Mouse (Mus musculus) stomach, embryonic 16.5 days (tissue): ENCODE measurements around the gene Zdhhc12. TPM values are rescaled to one million over a fixed set of nuclear protein-coding genes. Genes with fewer than 3 reads are reported as not detected.

ENCODE experiments used
- ATAC-seq: fragments of 200-750 bp; cut with Nextera tagmentation; 2 replicates; pipeline ENCODE4 v1.8.0; 2017; ENCODE audit warnings: moderate number of reproducible peaks, moderate TSS enrichment; ENCODE audit not compliant: insufficient read depth, low FRiP score
- H3K27ac ChIP-seq: fragments of 300-500 bp; sonication (generic); 2 replicates; pipeline ENCODE4 v1.5.1; 2014; ENCODE audit warnings: low read length
- H3K27me3 ChIP-seq: fragments of 300-500 bp; sonication (generic); 2 replicates; pipeline ENCODE4 v1.6.1; 2014; ENCODE audit warnings: low read length, control low read depth, mixed read lengths; ENCODE audit not compliant: control insufficient read depth, insufficient read depth
- H3K36me3 ChIP-seq: fragments of 300-500 bp; sonication (generic); 2 replicates; pipeline ENCODE4 v1.6.1; 2014; ENCODE audit warnings: low read length; ENCODE audit not compliant: control insufficient read depth, insufficient read depth
- H3K4me1 ChIP-seq: fragments of 300-500 bp; sonication (generic); 2 replicates; pipeline ENCODE4 v1.6.1; 2014; ENCODE audit warnings: low read length, control low read depth, mixed read lengths; ENCODE audit not compliant: control insufficient read depth, insufficient read depth
- H3K4me2 ChIP-seq: fragments of 300-500 bp; sonication (generic); 2 replicates; pipeline ENCODE4 v1.6.1; 2014; ENCODE audit warnings: low read depth, low read length, mixed read lengths
- H3K4me3 ChIP-seq: fragments of 300-500 bp; sonication (generic); replicated peaks from 2 replicates; pipeline ENCODE4 v1.5.1; 2014; ENCODE audit warnings: mild to moderate bottlenecking, low read length
- H3K9ac ChIP-seq: fragments of 300-500 bp; sonication (generic); 2 replicates; pipeline ENCODE4 v1.6.1; 2014; ENCODE audit warnings: low read length
- H3K9me3 ChIP-seq: fragments of 300-500 bp; sonication (generic); replicated peaks from 2 replicates; pipeline ENCODE4 v1.6.1; 2016; ENCODE audit warnings: low read length, control low read depth; ENCODE audit not compliant: control insufficient read depth
- WGBS: fragments of 180-500 bp; shearing (Covaris S2); extraction: QIAGEN DNeasy Blood & Tissue Kit; methylation state at CpG from one replicate; pipeline ENCODE4 v1.1.7; 2014; 5-methylcytosine and 5-hydroxymethylcytosine counted together
- polyA plus RNA-seq: library from polyadenylated mRNA; unstranded; fragments of >200 nt; fragmentation: Nextera tagmentation; extraction: Ambion mirVana; gene quantifications from 2 replicates; pipeline ENCODE4 v1.2.1, GENCODE M21; 2015

Zdhhc12 gene
- polyA plus RNA-seq, 1 experiment from 2014 or later, result 41.4 TPM

GRCm38 (mm10) chr2:30084632-30085031 lies 8.8 kb downstream of the Zdhhc12 start:
- WGBS, result 15% methylated on average over 12 of the region's 12 CpGs

DNA sequence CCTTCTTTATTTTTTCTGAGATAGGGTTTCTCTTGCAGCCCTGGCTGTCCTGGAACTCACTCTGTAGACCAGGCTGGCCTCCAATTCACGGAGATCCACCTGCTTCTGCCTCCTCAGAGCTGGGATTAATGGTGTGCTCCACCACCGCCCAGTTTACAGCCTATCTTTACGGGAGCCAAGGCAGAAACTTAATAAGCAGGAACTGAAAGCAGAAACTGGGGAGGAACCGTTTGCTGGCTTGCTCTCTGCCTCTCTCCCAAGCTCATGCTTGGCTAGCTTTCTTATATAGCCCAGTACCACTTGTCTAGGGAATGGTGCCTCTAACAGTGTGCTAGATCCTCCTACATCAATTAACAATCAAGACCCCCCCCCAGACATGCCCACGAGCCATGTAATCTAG lies 9.3 kb downstream of the Zdhhc12 start:
- Histone ChIP-seq H3K4me2 (peak overlapping the region; percentile 42; the same call in 1 of the 2 replicates), H3K27me3 (no peaks in the 10 kb centered on the region), H3K4me1 (no peaks in the 10 kb centered on the region), H3K4me3 (no peak overlapping the region), H3K9me3 (no peaks in the 10 kb centered on the region), H3K27ac (no peak overlapping the region), H3K36me3 (no peaks in the 10 kb centered on the region), H3K9ac (no peak overlapping the region)
- 63% methylated on average over 5 of the region's 5 CpGs for WGBS
- no peak for ATAC-seq

More at GRCm38 (mm10) chr2:30084632-30085031, 8.8 kb downstream of the Zdhhc12 start:
- Histone ChIP-seq H3K9ac (peak overlapping the region; percentile 51; the same call in 1 of the 2 replicates), H3K9me3 (no peaks in the 10 kb centered on the region), H3K36me3 (no peaks in the 10 kb centered on the region), H3K4me1 (no peaks in the 10 kb centered on the region), H3K4me3 (peak overlapping the region; percentile 29), H3K4me2 (peak overlapping the region; percentile 42), H3K27me3 (no peaks in the 10 kb centered on the region), H3K27ac (no peak overlapping the region)
- ATAC-seq, result peak; percentile 55; the same call in 1 of the 2 replicates

GRCm38 (mm10) chr2:30080181-30080800 lies 13.2 kb downstream of the Zdhhc12 start:
- H3K9ac ChIP-seq, result no peak overlapping the region
- no peaks in the 10 kb centered on the region for H3K27me3 ChIP-seq
- H3K36me3 ChIP-seq, result no peaks in the 10 kb centered on the region
- H3K9me3 ChIP-seq, result no peaks in the 10 kb centered on the region
- no peak overlapping the region for H3K4me3 ChIP-seq
- WGBS, result 85% methylated on average over 15 of the region's 15 CpGs
- ATAC-seq, result no peak
- no peak overlapping the region for H3K27ac ChIP-seq
- peaks cover 9% of the 10 kb centered on the region for H3K4me1 ChIP-seq
- no peak overlapping the region for H3K4me2 ChIP-seq

DNA sequence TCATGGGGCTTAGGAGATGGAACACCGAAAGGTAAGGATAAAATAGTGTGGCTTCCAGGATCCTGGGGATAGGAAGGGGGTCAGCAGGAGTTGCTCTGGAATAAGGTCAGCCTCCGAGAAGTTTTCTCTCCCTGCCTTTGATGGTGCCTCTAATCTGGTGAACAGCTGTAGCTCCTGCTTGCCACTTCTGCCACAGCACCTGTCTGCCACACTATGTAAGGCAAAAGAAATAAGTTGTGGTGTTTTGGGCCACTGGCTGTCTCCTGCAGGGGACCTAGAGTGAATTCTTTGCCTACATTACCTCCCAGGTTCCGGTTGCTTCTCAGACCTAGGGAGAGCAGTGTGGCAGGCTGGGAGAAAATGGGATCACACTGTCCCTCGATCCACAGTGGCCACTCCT lies 14.7 kb downstream of the Zdhhc12 start:
- H3K4me3 ChIP-seq, result peak overlapping the region; percentile 74; the same call in 1 of the 2 replicates
- peaks cover 9% of the 10 kb centered on the region for H3K4me1 ChIP-seq
- H3K27me3 ChIP-seq, result no peaks in the 10 kb centered on the region
- H3K27ac ChIP-seq, result peak overlapping the region; percentile 94
- H3K9ac ChIP-seq, result peak overlapping the region; percentile 80
- H3K36me3 ChIP-seq, result no peaks in the 10 kb centered on the region
- peak overlapping the region; percentile 99 for H3K4me2 ChIP-seq
- no peak for ATAC-seq
- WGBS, result 62% methylated on average over 4 of the region's 4 CpGs
- no peaks in the 10 kb centered on the region for H3K9me3 ChIP-seq

DNA sequence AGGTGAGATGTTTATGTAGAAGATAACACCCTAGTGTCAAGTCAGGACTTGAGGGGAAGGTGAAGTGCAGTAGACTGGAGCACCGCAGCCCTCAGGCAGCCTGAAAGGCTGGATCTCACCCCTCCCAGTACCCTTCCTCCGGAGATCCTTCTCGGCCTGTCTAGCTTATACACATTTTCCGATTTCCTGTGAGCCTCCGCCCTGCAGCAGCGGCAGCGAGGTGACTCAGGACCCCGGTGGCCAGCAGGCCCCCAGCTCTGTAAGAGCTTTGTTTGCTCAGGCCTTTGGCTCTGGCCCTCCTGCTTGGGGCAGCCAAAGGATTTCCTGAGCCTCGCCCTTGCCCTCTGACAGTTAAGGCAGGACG lies 15.1 kb downstream of the Zdhhc12 start:
- H3K4me3 ChIP-seq, result peak overlapping the region; percentile 74
- peak overlapping the region; percentile 99 for H3K4me2 ChIP-seq
- ATAC-seq, result 0 out of 2 replicates have a peak, but pooled peaks have one; percentile 7
- H3K27me3 ChIP-seq, result no peaks in the 10 kb centered on the region
- H3K4me1 ChIP-seq, result peaks cover 9% of the 10 kb centered on the region
- peak overlapping the region; percentile 80 for H3K9ac ChIP-seq
- peak overlapping the region; percentile 94 for H3K27ac ChIP-seq
- H3K36me3 ChIP-seq, result no peaks in the 10 kb centered on the region
- no peaks in the 10 kb centered on the region for H3K9me3 ChIP-seq
- 16% methylated on average over 10 of the region's 10 CpGs for WGBS

DNA sequence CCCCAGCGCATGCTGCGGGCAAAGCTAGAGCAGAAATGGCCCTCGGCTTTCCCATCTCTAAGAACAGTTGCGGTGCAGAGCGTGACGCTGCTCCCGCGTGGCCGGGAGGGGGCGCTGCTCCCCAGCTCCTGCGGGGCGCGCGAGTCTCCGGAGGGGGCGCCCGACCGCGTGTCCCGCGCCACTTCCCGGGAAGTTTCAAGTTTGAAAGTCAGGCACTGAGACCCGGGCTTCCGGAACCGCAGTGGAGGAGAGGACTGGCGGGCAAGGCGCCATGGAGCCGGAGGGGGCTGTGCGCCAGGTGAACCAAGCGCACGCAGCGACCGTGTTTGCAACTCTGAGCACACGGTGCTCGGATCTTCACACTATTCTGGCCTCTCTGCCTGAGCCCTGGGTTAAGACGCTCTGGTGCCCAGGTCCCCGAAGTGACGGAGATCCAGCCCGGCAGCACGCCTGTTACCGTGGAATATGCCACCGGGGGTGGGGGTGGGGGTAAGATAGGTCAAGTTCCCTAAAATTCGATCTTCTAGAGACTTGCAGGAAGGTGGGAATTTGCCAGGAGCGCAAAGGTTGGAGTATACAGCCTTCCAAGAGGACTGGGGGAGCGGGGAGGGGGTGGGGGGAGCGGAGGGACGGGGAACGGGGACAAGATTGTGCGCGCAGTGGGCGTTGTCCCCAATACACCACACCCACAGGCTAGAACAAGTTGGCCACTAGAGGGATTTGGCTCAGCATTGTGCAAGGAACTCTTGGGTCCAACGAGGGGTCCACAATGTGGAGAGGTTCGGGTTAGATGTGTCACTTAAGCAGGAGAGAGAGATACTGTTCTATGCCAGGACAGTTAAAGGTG lies 15.7 kb downstream of the Zdhhc12 start, which contains the start of gene Pkn3:
TSS of gene Pkn3 (plus strand) at position 183 of the 847 bp plus-strand sequence.
- Histone ChIP-seq H3K9me3 (no peaks in the 10 kb centered on the region), H3K36me3 (no peaks in the 10 kb centered on the region), H3K27ac (peak within 1 kb of the TSS; percentile 94), H3K27me3 (no peaks in the 10 kb centered on the region), H3K4me2 (peak within 1 kb of the TSS; percentile 99), H3K9ac (peak within 1 kb of the TSS; percentile 80), H3K4me3 (peak within 1 kb of the TSS; percentile 74), H3K4me1 (peaks cover 9% of the 10 kb centered on the region)
- ATAC-seq, result peak; percentile 83
- WGBS, result under 1% methylated on average over 53 of the region's 53 CpGs

GRCm38 (mm10) chr2:30076959-30077358 lies 16.5 kb downstream of the Zdhhc12 start:
- Histone ChIP-seq H3K4me2 (peak overlapping the region; percentile 99), H3K36me3 (no peaks in the 10 kb centered on the region), H3K9me3 (no peaks in the 10 kb centered on the region), H3K9ac (peak overlapping the region; percentile 80; the same call in 1 of the 2 replicates), H3K27ac (peak overlapping the region; percentile 14), H3K4me3 (no peak overlapping the region), H3K4me1 (peaks cover 9% of the 10 kb centered on the region), H3K27me3 (no peaks in the 10 kb centered on the region)
- ATAC-seq, result peak; percentile 32; the same call in 1 of the 2 replicates
- 60% methylated on average over 6 of the region's 6 CpGs for WGBS

DNA sequence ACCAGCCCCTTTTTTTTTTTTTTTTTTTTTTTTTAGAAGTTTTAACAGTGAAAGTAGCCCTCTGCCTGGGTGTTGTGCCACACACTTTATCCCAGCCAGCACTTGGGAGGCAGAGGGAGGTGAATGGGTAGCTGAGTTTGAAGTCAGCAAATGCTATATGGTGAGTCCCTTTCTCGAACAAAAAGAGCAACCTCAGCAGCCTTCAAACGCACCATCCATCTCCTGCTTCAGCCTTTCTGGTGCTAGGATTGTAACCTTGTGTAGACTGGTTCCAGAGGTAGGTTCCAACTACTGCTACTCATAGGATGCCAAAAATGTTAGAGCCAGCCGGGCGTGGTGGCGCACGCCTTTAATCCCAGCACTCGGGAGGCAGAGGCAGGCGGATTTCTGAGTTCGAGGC lies 17.0 kb downstream of the Zdhhc12 start:
- Histone ChIP-seq H3K27ac (no peak overlapping the region), H3K4me2 (no peak overlapping the region), H3K9ac (no peak overlapping the region), H3K36me3 (no peaks in the 10 kb centered on the region), H3K4me1 (peaks cover 9% of the 10 kb centered on the region), H3K27me3 (no peaks in the 10 kb centered on the region), H3K9me3 (no peaks in the 10 kb centered on the region), H3K4me3 (no peak overlapping the region)
- ATAC-seq, result no peak
- 86% methylated on average over 7 of the region's 9 CpGs for WGBS

DNA sequence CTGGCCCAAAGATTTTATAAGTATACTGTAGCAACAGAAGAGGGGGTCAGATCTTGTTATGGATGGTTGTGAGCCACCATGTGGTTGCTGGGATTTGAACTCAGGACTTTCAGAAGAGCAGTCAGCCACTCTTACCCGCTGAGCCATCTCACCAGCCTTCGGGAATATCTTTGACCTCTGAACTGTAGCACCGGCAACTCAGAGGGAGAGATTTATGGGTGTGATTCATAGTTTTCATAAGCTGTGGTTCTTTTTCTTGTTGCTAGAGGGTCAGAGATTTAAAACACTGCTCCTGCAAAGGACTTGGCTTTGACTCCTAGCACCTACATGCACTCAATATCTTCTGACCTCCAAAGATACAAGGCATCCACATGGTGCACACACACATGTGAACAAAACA lies 17.8 kb downstream of the Zdhhc12 start:
- ATAC-seq, result no peak
- H3K4me3 ChIP-seq, result no peak overlapping the region
- no peak overlapping the region for H3K4me2 ChIP-seq
- H3K36me3 ChIP-seq, result no peaks in the 10 kb centered on the region
- peaks cover 9% of the 10 kb centered on the region for H3K4me1 ChIP-seq
- 49% methylated on average over 3 of the region's 3 CpGs for WGBS
- no peak overlapping the region for H3K27ac ChIP-seq
- no peaks in the 10 kb centered on the region for H3K9me3 ChIP-seq
- no peaks in the 10 kb centered on the region for H3K27me3 ChIP-seq
- no peak overlapping the region for H3K9ac ChIP-seq
